Mouse (Mus musculus) brain, embryonic 14.5 days (tissue): Measurements from ENCODE around the gene Erc1. TPM values are rescaled to one million over a fixed set of nuclear protein-coding genes. Genes with fewer than 3 reads are reported as not detected.
"Not testable (repeated sequence)": the region's sequence is repeated elsewhere in the genome, so short reads cannot be mapped to it uniquely, and the experiment has no call there.

Source experiments
- DNase-seq: peaks from one replicate; pipeline ENCODE4 v3.0.0-alpha.2; 2011; ENCODE audit warnings: low read depth
- CTCF ChIP-seq: fragments of 200-500 bp; IDR thresholded peaks from 2 replicates; pipeline ENCODE4 v1.5.1; 2012; ENCODE audit warnings: inconsistent platforms, mild to moderate bottlenecking, moderate library complexity, borderline replicate concordance; ENCODE audit not compliant: insufficient read depth, insufficient read length; ENCODE audit errors: extremely low read depth
- POLR2A ChIP-seq: fragments of 200-500 bp; IDR thresholded peaks from 2 replicates; pipeline ENCODE4 v1.6.1; 2012; ENCODE audit warnings: mild to moderate bottlenecking, inconsistent platforms, borderline replicate concordance; ENCODE audit not compliant: poor library complexity, insufficient read depth, insufficient read length, severe bottlenecking; ENCODE audit errors: extremely low read depth
- polyA plus RNA-seq: library from polyadenylated mRNA; depleted of rRNA; stranded (reverse); fragments of >200 nt; gene quantifications from 2 replicates; pipeline ENCODE4 v1.2.3, GENCODE M21; 2012

Erc1 gene
- polyA plus RNA-seq, 1 experiment: 59.9 TPM

DNA sequence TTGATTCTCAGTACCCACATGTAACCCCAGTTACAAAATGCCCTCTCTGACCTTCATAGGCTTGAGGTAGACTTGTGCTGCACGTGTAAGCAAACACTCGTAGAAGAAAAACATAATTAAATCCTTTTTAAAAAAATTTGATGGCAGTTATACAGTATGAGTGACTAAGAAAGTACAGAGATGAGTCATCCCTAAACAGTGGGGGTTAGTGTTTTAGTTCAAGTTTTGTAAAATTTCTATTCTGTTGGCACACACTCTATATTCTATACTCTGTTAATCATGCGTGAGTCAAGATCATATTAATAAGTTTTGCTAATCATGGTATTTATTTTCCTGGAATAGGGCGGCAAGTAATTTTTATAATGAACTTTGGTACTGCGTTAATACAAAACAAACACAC, 155.2 kb downstream of the Erc1 start:
- no peak for DNase-seq

DNA sequence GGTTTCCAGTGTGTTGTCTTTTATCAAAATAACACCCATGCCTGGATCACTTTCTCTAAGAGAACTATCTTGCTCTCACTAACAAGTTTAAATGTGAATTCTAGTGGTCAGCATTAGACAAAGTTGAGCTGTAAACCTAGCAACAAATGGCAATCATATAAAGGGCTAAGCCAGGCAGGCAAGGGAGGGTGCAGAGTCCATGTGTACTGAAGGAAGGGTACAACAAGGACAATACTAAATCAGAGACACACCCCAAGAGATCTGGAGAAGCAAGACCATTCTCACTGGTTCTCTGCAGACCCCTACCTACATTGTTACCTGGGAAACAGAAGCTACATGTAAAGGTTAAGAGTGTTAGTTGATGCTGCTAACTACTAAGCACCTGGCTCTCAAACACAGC, 161.5 kb downstream of the Erc1 start:
- TF ChIP-seq POLR2A (no peak), CTCF (no peak)
- DNase-seq: no peak

More for the DNA sequence above, 155.2 kb downstream of the Erc1 start:
- no peak for TF ChIP-seq CTCF
- no peak for TF ChIP-seq POLR2A

DNA sequence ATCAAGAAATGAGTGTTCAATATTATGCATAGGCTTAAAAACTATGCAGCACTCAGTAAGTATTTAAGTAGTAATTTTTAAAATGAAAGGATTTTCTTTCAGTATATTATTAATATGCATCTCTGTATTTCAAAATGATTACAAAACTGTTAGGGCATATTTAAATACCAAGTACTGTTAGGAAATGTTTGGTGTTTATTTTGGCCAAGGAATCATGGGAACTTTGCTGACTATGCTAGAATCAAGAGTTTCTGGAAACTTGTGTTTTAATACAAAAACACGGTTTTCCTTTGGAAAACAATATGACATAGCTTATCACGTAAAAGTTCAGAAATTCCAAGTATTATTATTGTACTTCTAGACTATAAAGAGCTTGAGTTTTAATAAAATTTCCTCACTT, 167.2 kb downstream of the Erc1 start:
- TF ChIP-seq POLR2A: no peak
- TF ChIP-seq CTCF: no peak
- DNase-seq: no peak

DNA sequence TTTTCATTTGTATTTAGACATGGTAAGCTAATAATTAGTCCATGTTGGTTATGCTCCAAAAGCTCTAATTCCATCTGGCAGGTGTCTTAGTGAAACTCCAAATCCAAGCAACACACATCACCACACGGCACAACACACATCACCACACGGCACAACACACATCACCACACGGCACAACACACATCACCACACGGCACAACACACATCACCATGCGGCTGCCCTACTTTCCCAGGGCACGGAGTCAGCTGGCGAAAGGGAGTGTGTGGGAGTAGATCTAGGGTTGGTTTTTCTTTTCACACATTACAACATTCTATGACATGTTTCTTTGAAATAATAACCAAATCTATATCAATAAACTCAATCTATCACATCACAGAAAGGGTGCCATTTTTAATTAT, 173.2 kb downstream of the Erc1 start:
- no peak for DNase-seq
- no peak for TF ChIP-seq CTCF
- no peak for TF ChIP-seq POLR2A

GRCm38 (mm10) chr6:119674201-119674810, 173.7 kb downstream of the Erc1 start:
- TF ChIP-seq POLR2A: no peak
- TF ChIP-seq CTCF: no peak
- DNase-seq: peak; percentile 72

DNA sequence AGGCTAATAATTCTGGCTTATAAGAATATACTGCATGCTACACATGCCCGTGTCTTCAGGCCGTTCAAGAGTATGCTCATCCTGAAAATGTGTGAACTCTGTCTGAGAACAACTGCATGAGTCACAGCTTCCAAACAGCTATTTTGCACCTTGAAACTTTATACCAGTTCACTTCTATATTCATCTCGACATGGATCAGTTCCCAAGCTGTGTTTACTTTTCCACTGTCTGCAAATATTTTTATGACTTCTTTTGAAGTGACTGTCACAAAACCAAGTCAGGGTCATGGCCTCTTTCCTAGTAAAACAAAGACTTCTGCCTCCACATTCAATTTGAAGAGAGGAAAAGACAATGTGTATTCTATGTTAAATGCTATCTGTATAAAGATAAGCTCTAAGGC, 178.2 kb downstream of the Erc1 start:
- no peak for DNase-seq

DNA sequence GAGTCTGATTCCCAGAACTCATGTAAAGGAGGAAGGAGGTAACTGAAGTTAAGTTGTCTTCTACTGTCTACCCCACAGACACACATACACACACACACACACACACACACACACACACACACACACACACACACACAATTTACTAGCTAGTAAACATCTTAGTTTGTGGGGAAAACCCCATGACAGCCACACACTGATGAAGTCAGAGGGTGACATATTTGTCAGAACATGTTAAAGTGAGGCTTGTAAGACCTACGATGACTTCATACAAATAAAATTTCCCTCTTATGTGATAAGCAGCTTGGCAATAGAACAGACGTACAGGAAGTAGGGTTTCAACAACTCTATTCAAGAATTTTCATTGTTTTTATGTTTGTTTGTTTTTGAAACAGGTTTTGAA, 185.0 kb downstream of the Erc1 start:
- no peak for DNase-seq
- TF ChIP-seq CTCF (no peak), POLR2A (no peak)

More for the DNA sequence above, 178.2 kb downstream of the Erc1 start:
- no peak for TF ChIP-seq CTCF
- TF ChIP-seq POLR2A: no peak

DNA sequence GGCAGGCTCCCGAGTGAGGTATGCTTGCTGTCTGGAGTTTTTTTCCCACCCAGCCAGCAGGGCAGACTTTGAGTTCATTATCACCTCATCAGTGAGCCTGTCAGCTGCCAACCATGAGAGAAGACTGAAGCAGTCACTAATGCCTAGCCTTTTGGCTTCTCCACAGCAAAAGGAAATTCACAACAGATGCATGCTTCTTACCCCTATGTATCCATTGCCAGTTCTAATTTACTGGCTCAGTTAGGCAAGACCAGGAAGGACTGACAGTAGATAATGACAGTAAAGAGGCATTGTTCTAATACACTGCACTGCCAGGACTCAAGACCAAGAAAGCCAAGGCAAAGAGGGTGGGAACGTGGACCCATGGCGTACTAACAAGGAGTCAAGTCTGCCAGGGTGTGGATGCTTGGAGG, 186.9 kb downstream of the Erc1 start:
- peak; percentile 87 for DNase-seq
- TF ChIP-seq POLR2A (no peak), CTCF (no peak)

DNA sequence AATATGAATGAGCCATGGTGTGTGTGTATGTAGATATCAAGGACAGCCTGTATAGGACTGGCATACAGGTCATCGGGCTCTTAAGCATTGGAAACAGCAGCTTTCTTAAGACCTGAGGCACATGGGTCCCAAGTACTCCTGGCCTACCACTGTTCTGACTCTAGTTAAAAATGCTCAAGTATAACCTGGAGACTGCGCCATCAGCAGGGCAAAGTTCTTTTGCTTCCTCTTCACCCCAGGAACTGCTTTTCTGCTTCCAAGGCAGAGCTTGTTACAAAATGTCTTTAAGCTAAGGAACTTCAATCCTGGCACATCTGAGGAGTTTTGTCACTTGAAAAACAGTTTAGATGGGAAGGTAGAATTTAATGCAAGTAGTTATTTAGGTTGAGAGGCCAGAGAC, 189.5 kb downstream of the Erc1 start:
- TF ChIP-seq POLR2A (no peak), CTCF (no peak)
- DNase-seq: no peak

DNA sequence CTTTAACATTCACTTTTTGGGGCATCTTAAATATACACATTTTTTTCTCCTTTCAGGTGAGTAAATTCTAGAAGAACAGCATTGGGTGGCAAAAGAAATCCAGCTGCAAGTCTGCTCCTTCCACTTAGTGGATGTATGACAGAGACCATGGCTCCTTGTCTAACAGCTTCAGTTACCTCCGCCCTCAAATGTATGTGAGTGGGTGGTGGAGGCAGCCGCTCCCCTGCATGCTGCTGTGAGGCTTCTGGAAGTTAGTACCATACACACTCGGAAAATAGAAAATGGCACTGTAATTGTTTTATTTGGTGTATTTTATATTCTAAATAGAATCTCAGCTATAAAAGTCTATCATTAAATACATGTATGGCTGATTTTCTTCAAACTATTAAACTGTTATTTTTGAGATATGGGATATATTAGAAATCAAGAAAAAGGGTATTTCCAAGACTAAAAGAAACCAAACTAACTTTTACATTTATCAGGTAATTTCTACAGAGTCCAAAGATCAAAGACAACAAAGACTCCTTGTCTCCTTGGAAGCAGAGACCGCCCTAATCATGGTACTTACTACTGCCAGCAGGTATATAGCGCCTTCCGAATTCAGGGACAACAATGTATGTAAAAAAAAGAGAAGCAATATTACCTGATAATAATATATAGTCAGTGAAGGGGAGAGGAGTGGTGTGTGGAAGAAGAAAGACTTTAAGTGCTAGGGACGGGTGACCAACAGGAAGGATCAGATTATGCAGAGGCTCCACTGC, 190.4 kb downstream of the Erc1 start:
- DNase-seq: no peak
- TF ChIP-seq POLR2A: no peak
- TF ChIP-seq CTCF: no peak

DNA sequence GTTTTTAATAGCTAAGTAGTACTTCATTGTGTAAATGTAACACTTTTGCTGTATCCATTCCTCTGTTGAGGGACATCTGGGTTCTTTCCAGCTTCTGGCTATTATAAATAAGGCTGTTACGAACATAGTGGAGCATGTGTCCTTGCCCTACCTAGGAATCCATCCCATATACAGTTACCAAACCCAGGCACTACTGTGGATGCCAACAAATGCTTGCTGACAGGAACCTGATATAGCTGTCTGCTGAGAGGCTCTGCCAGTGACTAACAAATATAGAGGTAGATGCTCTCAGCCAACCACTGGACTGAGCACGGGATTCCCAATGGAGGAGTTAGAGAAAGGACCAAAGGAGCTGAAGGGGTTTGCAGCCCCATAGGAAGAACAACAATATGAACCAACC, 193.2 kb downstream of the Erc1 start:
- DNase-seq: not testable (repeated sequence)

DNA sequence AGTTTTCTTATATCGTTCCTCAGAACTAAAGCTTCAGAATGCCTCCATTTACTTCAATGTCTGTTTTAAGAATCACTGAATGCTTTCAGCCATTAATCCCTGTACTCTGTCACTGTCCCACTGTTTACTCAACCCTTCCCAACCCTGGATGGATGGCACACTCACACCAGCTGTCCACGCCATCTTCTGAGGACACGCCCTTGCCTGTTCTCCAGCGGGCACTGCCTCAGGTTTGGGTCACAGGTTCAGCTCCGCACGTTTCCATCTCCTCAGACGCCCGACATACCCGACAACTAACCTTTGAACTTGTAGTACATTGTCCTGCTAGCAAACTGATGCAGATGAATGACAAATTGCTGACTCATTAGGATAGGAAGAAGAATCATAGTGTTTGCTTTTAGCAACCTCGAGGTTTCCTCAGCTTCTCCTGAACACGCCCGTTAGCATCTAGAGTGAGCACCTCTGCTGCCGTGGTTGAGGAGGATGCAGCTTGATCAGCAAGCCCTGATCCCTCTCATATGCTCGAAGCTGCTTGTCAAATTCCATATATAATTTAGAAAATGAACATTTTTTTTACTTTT, 204.0 kb downstream of the Erc1 start:
- TF ChIP-seq POLR2A (no peak), CTCF (no peak)
- no peak for DNase-seq

DNA sequence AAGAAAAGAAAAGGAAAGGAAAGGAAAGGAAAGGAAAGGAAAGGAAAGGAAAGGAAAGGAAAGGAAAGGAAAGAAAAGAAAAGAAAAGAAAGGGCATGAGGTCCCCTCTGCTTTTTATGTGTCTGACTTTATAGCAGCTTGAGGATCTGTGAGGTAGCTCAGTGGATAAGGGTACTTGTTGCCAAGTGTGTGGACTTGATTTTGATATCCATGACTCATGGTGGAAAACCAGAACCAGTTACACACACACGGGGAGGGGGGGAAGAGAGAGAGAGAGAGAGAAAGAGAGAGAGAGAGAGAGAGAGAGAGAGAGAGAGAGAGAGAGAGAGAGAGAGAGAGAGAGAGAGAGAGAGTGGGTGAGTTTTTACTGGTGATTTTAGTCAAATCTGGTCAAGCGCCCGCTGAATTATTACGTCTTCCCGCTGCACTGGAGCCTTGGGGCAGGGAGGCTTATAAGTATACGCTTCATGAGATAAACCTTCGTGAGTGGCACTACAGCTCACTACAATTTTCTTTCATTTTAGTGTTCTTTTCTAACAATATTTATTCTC, 204.7 kb downstream of the Erc1 start:
- no peak for TF ChIP-seq POLR2A
- no peak for TF ChIP-seq CTCF
- no peak for DNase-seq
